Mouse (Mus musculus) myocyte (in vitro differentiated cells): ENCODE data around the gene Glyctk. TPM values are rescaled to one million over a fixed set of nuclear protein-coding genes. Genes with fewer than 3 reads are reported as not detected.

ENCODE experiments used
- H3K27me3 ChIP-seq: one replicate; pipeline ENCODE4 v1.6.1; 2011; ENCODE audit not compliant: control insufficient read depth, insufficient read depth, insufficient read length
- H3K36me3 ChIP-seq: one replicate; pipeline ENCODE4 v1.6.1; 2011; ENCODE audit not compliant: control insufficient read depth, insufficient read depth
- H3K4me2 ChIP-seq: one replicate; pipeline ENCODE4 v1.6.1; 2011; ENCODE audit warnings: low read depth, control low read depth
- H3K4me3 ChIP-seq: one replicate; pipeline ENCODE4 v1.5.1; 2011; ENCODE audit warnings: mild to moderate bottlenecking, control low read depth, moderate library complexity
- H3K79me2 ChIP-seq: one replicate; pipeline ENCODE4 v1.6.1; 2011; ENCODE audit not compliant: control insufficient read depth, insufficient read depth
- H3ac ChIP-seq: one replicate; pipeline ENCODE4 v1.6.1; 2011; ENCODE audit not compliant: control insufficient read depth, insufficient read length
- CEBPB ChIP-seq: IDR thresholded peaks from 2 replicates; pipeline ENCODE4 v1.6.1; 2011; ENCODE audit warnings: mild to moderate bottlenecking, moderate library complexity; ENCODE audit not compliant: poor library complexity, insufficient read depth, severe bottlenecking
- E2F4 ChIP-seq: IDR thresholded peaks from one replicate; pipeline ENCODE4 v1.6.1; 2011; ENCODE audit warnings: mild to moderate bottlenecking, control low read depth, moderate library complexity; ENCODE audit not compliant: insufficient read depth
- MAX ChIP-seq: IDR thresholded peaks from one replicate; pipeline ENCODE4 v1.6.1; 2011; ENCODE audit warnings: low read depth, mild to moderate bottlenecking, control low read depth
- MYOD1 ChIP-seq, 3 experiments: IDR thresholded peaks; one replicate each; pipeline ENCODE4 v1.6.1; 2011; ENCODE audit warnings: control low read depth in 2 of 3, low read depth in 2 of 3, mild to moderate bottlenecking in 2 of 3, moderate library complexity in 1 of 3; ENCODE audit not compliant: insufficient read length in 2 of 3, control insufficient read depth in 1 of 3
- MYOG ChIP-seq, 3 experiments: IDR thresholded peaks; one replicate each; pipeline ENCODE4 v1.6.1; 2011; ENCODE audit warnings: control low read depth in 2 of 3, low read depth in 2 of 3, mild to moderate bottlenecking in 2 of 3; ENCODE audit not compliant: insufficient read length in 2 of 3, control insufficient read depth in 1 of 3, insufficient read depth in 1 of 3
- POLR2A ChIP-seq: IDR thresholded peaks from one replicate; pipeline ENCODE4 v1.6.1; 2011; ENCODE audit warnings: low read depth, mild to moderate bottlenecking, control low read depth, moderate library complexity; ENCODE audit not compliant: insufficient read length
- POLR2AphosphoS2 ChIP-seq: IDR thresholded peaks from one replicate; pipeline ENCODE4 v1.6.1; 2011; ENCODE audit warnings: low read depth, control low read depth; ENCODE audit not compliant: insufficient read length
- REST ChIP-seq: IDR thresholded peaks from one replicate; pipeline ENCODE4 v1.6.1; 2011; ENCODE audit warnings: mild to moderate bottlenecking, control low read depth, moderate library complexity; ENCODE audit not compliant: insufficient read depth, insufficient read length
- SRF ChIP-seq: IDR thresholded peaks from one replicate; pipeline ENCODE4 v1.6.1; 2011; ENCODE audit warnings: low read depth; ENCODE audit not compliant: control insufficient read depth, insufficient read length
- TCF12 ChIP-seq: IDR thresholded peaks from one replicate; pipeline ENCODE4 v1.6.1; 2011; ENCODE audit warnings: mild to moderate bottlenecking, control low read depth; ENCODE audit not compliant: poor library complexity, insufficient read depth, severe bottlenecking
- TCF3 ChIP-seq: IDR thresholded peaks from one replicate; pipeline ENCODE4 v1.6.1; 2011; ENCODE audit warnings: low read depth, control low read depth; ENCODE audit not compliant: insufficient read length
- USF1 ChIP-seq: IDR thresholded peaks from one replicate; pipeline ENCODE4 v1.6.1; 2011; ENCODE audit warnings: low read depth, mild to moderate bottlenecking, control low read depth, moderate library complexity
- polyA plus RNA-seq: library from polyadenylated mRNA; unstranded; fragments of >200 nt; fragmentation: generic; extraction: Trizol; gene quantifications from one replicate; pipeline ENCODE4 v1.2.1, GENCODE M21; 2012; ENCODE audit warnings: missing spikeins

The Glyctk gene
- polyA plus RNA-seq, 1 experiment: 1.1 TPM

DNA sequence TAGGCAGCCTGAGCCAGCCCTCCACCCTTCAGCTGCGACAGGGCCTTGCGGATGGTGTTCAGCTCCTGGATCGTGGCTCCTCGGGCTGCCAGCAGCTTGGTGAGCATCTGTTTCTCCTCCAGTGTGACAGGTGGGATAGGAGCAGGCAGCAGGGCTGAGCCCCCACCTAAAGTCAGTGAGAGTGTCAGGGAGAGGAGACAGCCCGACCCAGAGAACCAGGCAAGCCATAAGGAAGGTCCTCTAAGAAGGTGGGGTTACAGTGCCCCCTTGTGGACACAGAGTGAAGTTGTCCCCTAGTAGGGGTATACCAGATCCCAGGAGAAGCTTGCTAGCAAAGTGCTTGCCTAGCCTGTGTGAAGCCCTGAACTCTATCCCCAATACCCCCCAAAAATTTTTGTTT, 1.5 kb downstream of the Glyctk start:
- no peaks in the 10 kb centered on the region for H3K79me2 ChIP-seq
- H3K4me2 ChIP-seq: no peak overlapping the region
- TF ChIP-seq TCF12: no peak
- no peak for TF ChIP-seq E2F4
- TF ChIP-seq MYOD1 (IDR thresholded peaks at IDR 0.05; ENCODE audit: control insufficient read depth in 1 of 3, insufficient read length in 2 of 3, low read depth in 2 of 3): no peak
- no peak for TF ChIP-seq USF1
- no peak for TF ChIP-seq POLR2AphosphoS2
- no peak for TF ChIP-seq MAX
- no peak for TF ChIP-seq POLR2A
- TF ChIP-seq CEBPB: no peak
- TF ChIP-seq TCF3: no peak
- no peaks in the 10 kb centered on the region for H3K36me3 ChIP-seq
- H3K4me3 ChIP-seq: no peak overlapping the region
- H3K27me3 ChIP-seq: peaks cover 6% of the 10 kb centered on the region
- no peak overlapping the region for H3ac ChIP-seq

DNA sequence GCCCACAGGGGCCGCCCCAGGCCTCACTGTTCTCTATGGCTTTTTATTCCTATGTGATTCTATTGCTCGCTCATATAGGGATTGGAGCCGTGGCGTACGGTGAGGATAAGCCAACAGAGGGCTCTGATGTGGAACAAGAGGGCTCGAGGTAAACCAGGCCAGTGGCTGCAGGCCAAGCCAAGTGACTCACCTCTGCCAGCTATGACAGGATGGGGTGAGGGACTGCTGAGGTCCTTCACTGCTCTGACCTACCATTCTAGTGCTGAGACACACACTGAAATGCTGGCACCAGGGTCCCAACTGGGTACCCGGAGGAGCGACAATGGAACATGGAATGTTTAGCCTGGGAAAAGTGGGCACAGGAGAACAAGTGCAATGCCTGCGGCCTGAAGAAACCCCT, 3.8 kb downstream of the Glyctk start:
- Histone ChIP-seq H3K36me3 (no peaks in the 10 kb centered on the region), H3ac (no peak overlapping the region), H3K4me3 (no peak overlapping the region), H3K79me2 (no peaks in the 10 kb centered on the region), H3K27me3 (peaks cover 24% of the 10 kb centered on the region), H3K4me2 (no peak overlapping the region)
- TF ChIP-seq USF1 (no peak), POLR2AphosphoS2 (no peak), REST (no peak), POLR2A (no peak), E2F4 (no peak), TCF12 (no peak), MYOG (IDR thresholded peaks at IDR 0.05; ENCODE audit: control insufficient read depth in 1 of 3, insufficient read depth in 1 of 3, insufficient read length in 2 of 3, low read depth in 2 of 3) (no peak), MYOD1 (IDR thresholded peaks at IDR 0.05; ENCODE audit: control insufficient read depth in 1 of 3, insufficient read length in 2 of 3, low read depth in 2 of 3) (no peak), SRF (no peak), TCF3 (no peak), MAX (no peak), CEBPB (no peak)

DNA sequence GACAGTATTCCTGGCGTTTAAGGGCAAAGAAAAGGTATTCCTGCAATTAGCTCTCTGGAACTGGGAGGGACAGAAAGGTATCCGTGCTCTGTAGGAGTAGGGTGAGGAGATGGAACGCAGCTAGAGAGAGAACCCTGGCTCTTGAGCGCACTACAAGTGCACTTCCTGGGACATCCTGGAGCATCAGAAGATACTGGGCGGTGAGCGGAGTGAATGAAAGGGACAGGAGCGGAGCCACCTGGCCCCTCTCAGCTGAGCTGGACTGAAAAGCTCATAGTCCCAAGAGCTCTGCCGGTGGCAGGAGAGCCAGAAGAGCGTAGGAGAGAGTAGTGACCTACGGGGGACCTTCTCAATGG, 8.6 kb downstream of the Glyctk start:
- Histone ChIP-seq H3K27me3 (peaks cover 52% of the 10 kb centered on the region), H3K4me3 (no peak overlapping the region), H3K79me2 (no peaks in the 10 kb centered on the region), H3ac (no peak overlapping the region), H3K36me3 (no peaks in the 10 kb centered on the region), H3K4me2 (no peak overlapping the region)
- TF ChIP-seq E2F4 (no peak), POLR2AphosphoS2 (no peak), TCF12 (no peak), REST (no peak), MYOG (IDR thresholded peaks at IDR 0.05; ENCODE audit: control insufficient read depth in 1 of 3, insufficient read depth in 1 of 3, insufficient read length in 2 of 3, low read depth in 2 of 3) (no peak), MYOD1 (IDR thresholded peaks at IDR 0.05; ENCODE audit: control insufficient read depth in 1 of 3, insufficient read length in 2 of 3, low read depth in 2 of 3) (no peak), TCF3 (no peak), SRF (no peak), USF1 (no peak), POLR2A (no peak), CEBPB (no peak), MAX (no peak)

DNA sequence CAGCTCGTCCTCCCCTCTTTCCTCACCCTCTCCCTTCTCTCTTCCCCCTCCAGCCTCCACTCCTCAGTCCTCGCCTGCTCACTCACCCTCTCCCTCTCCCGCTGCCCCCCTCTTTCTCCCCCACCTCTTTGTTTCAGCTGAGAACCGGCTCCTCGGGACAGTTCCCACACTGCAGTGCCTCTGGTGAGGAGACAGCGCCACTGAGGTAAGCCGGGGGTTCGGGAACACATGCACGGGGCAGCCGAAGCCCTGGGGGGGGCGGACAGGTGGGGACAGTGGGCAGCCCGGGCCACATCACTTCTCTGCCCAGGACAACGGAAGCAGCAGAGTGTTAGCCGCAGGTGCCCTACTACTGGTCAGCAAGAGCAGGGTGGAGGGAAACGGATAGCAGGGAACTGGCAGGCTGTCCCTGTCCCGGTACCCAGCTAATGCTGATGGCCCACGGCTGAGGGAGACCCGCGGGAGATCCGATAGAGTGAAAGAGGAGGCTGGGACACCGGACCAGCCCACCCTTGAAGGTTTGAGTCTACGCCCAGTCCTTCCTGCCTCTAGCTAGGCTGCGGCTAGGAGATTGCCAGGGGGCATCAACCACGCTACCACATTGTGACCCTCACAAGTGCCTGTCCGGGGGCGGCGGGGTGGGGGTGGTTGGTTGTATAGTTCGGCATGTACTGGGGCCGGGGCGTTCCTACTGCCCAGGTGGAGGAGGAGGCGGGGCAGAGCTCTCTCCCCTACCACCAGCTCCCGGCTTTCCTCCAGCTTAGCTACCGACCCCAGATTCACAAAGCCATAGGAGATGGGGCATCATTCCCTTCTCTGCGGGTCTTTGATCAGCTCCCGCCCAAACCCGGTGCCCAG, 9.2 kb downstream of the Glyctk start:
- TF ChIP-seq MYOG (IDR thresholded peaks at IDR 0.05; ENCODE audit: control insufficient read depth in 1 of 3, insufficient read depth in 1 of 3, insufficient read length in 2 of 3, low read depth in 2 of 3) (no peak), E2F4 (no peak), MAX (no peak), CEBPB (no peak), POLR2A (no peak), TCF3 (no peak), TCF12 (no peak), USF1 (no peak), MYOD1 (IDR thresholded peaks at IDR 0.05; ENCODE audit: control insufficient read depth in 1 of 3, insufficient read length in 2 of 3, low read depth in 2 of 3) (no peak), REST (no peak), POLR2AphosphoS2 (no peak), SRF (no peak)
- no peaks in the 10 kb centered on the region for H3K36me3 ChIP-seq
- no peak overlapping the region for H3K4me3 ChIP-seq
- no peak overlapping the region for H3ac ChIP-seq
- H3K4me2 ChIP-seq: no peak overlapping the region
- peaks cover 55% of the 10 kb centered on the region for H3K27me3 ChIP-seq
- H3K79me2 ChIP-seq: no peaks in the 10 kb centered on the region
